Mouse (Mus musculus) limb, embryonic 12.5 days (tissue): Measurements from ENCODE around the gene Adamts9. TPM values are rescaled to one million over a fixed set of nuclear protein-coding genes. Genes with fewer than 3 reads are reported as not detected.
A peak's percentile ranks its signal among the peaks of the same experiment; 100 is the strongest.

Experiments used
- ATAC-seq: fragments of 200-750 bp; cut with Nextera tagmentation; 2 replicates; pipeline ENCODE4 v1.8.0; 2017; ENCODE audit warnings: low read depth, moderate TSS enrichment; ENCODE audit not compliant: insufficient number of reproducible peaks, insufficient read depth, low FRiP score, low TSS enrichment
- H3K27ac ChIP-seq: fragments of 300-500 bp; sonication (generic); 2 replicates; pipeline ENCODE4 v1.5.1; 2016; ENCODE audit warnings: mild to moderate bottlenecking, moderate library complexity
- H3K27me3 ChIP-seq: fragments of 300-500 bp; sonication (generic); 2 replicates; pipeline ENCODE4 v1.6.1; 2016; ENCODE audit warnings: mild to moderate bottlenecking, moderate library complexity
- H3K36me3 ChIP-seq: fragments of 300-500 bp; sonication (generic); 2 replicates; pipeline ENCODE4 v1.6.1; 2016; ENCODE audit warnings: mild to moderate bottlenecking, moderate library complexity
- H3K4me1 ChIP-seq: fragments of 300-500 bp; sonication (generic); replicated peaks from 2 replicates; pipeline ENCODE4 v1.6.1; 2016
- H3K4me2 ChIP-seq: fragments of 300-500 bp; sonication (generic); 2 replicates; pipeline ENCODE4 v1.6.1; 2016; ENCODE audit warnings: mild to moderate bottlenecking, moderate library complexity
- H3K4me3 ChIP-seq: fragments of 300-500 bp; sonication (generic); replicated peaks from 2 replicates; pipeline ENCODE4 v1.5.1; 2016; ENCODE audit warnings: mild to moderate bottlenecking
- H3K9ac ChIP-seq: fragments of 300-500 bp; sonication (generic); replicated peaks from 2 replicates; pipeline ENCODE4 v1.6.1; 2016; ENCODE audit warnings: mild to moderate bottlenecking, moderate library complexity
- H3K9me3 ChIP-seq: fragments of 300-500 bp; sonication (generic); 2 replicates; pipeline ENCODE4 v1.6.1; 2016; ENCODE audit warnings: mild to moderate bottlenecking, moderate library complexity
- WGBS: fragments of 180-500 bp; shearing (Covaris S2); methylation state at CpG from one replicate; pipeline ENCODE4 v1.1.7; 2016; 5-methylcytosine and 5-hydroxymethylcytosine counted together
- polyA plus RNA-seq: library from polyadenylated mRNA; unstranded; fragments of >200 nt; fragmentation: Nextera tagmentation; extraction: Ambion mirVana; gene quantifications from 2 replicates; pipeline ENCODE4 v1.2.1, GENCODE M21; 2016

The Adamts9 gene
- polyA plus RNA-seq, 1 experiment from 2014 or later, result 5.9 TPM

- 78% methylated on average over 6 of the region's 6 CpGs for WGBS
- Histone ChIP-seq H3K4me1 (0 out of 2 replicates have a peak, but pooled peaks cover 3% of the 10 kb centered on the region), H3K27me3 (no peaks in the 10 kb centered on the region), H3K4me2 (no peak overlapping the region), H3K4me3 (no peak overlapping the region), H3K9ac (no peak overlapping the region), H3K36me3 (peaks cover 37% of the 10 kb centered on the region), H3K9me3 (no peaks in the 10 kb centered on the region), H3K27ac (no peak overlapping the region)
- no peak for ATAC-seq
Measured at GRCm38 (mm10) chr6:92803213-92803612, 140.1 kb downstream of the Adamts9 start.

DNA sequence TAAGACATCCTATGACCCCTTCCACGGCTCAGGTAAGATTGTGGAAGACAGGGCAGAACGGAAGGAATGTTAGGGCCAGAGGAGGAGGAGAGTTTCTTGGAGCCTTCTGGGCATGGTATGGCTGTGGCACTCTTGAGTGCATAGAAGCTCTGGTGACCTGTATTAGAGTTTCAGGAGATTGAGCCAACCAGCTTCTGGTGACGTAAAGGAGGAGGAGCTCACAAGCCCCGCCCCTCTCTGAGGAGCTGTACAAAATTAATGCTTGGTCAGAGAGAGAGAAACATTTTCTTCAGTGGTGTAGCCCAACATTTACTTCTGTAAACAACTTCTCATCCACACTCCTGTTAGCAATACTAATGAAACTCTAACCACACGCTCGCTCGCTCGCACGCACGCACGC lies 140.9 kb downstream of the Adamts9 start:
- Histone ChIP-seq H3K9me3 (no peaks in the 10 kb centered on the region), H3K9ac (no peak overlapping the region), H3K4me2 (no peak overlapping the region), H3K4me3 (no peak overlapping the region), H3K27ac (no peak overlapping the region), H3K4me1 (0 out of 2 replicates have a peak, but pooled peaks cover 3% of the 10 kb centered on the region), H3K27me3 (no peaks in the 10 kb centered on the region), H3K36me3 (peaks cover 42% of the 10 kb centered on the region)
- no peak for ATAC-seq
- 90% methylated on average over 11 of the region's 11 CpGs for WGBS

- H3K4me3 ChIP-seq, result no peak overlapping the region
- H3K9me3 ChIP-seq, result no peaks in the 10 kb centered on the region
- H3K36me3 ChIP-seq, result peaks cover 45% of the 10 kb centered on the region
- 87% methylated on average over 2 of the region's 2 CpGs for WGBS
- no peaks in the 10 kb centered on the region for H3K27me3 ChIP-seq
- 0 out of 2 replicates have a peak, but pooled peaks cover 3% of the 10 kb centered on the region for H3K4me1 ChIP-seq
- ATAC-seq, result no peak
- H3K27ac ChIP-seq, result no peak overlapping the region
- no peak overlapping the region for H3K9ac ChIP-seq
- no peak overlapping the region for H3K4me2 ChIP-seq
Measured at GRCm38 (mm10) chr6:92801462-92801861, 141.8 kb downstream of the Adamts9 start.

DNA sequence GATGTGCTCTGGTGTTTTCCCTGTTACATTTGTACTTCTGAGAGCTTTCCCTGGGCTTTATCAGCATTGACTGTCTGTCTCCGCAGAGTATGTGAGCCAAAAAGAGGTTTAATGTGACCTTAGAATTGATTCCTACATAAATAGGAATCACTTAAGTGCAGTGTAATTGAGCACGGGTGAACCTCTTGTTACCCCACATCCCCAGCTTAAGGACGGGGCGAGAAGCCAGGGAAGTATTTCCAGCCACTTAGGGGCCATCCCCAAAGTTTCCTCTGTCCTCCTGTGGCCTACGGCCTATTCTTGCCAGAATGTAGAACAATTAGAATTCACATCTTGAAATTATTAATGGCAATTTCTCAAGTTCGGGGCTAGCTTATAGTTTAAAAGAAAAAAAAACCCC lies 149.5 kb downstream of the Adamts9 start:
- H3K27me3 ChIP-seq, result no peaks in the 10 kb centered on the region
- H3K4me1 ChIP-seq, result no peaks in the 10 kb centered on the region
- no peak overlapping the region for H3K27ac ChIP-seq
- H3K4me3 ChIP-seq, result no peak overlapping the region
- ATAC-seq, result no peak
- H3K9me3 ChIP-seq, result no peaks in the 10 kb centered on the region
- H3K9ac ChIP-seq, result no peak overlapping the region
- H3K4me2 ChIP-seq, result no peak overlapping the region
- H3K36me3 ChIP-seq, result peaks cover 46% of the 10 kb centered on the region; the same call in 1 of the 2 replicates
- WGBS, result 53% methylated on average over 6 of the region's 6 CpGs

- Histone ChIP-seq H3K9me3 (no peaks in the 10 kb centered on the region), H3K36me3 (no peaks in the 10 kb centered on the region; the same call in 1 of the 2 replicates), H3K4me1 (peaks cover 8% of the 10 kb centered on the region; the same call in 1 of the 2 replicates), H3K4me3 (peak overlapping the region; percentile 32), H3K9ac (no peak overlapping the region), H3K27ac (no peak overlapping the region), H3K27me3 (peaks cover 12% of the 10 kb centered on the region), H3K4me2 (peak overlapping the region; percentile 59)
- under 1% methylated on average over 10 of the region's 12 CpGs for WGBS
- peak; percentile 48 for ATAC-seq
Measured at GRCm38 (mm10) chr6:92787376-92787712, 155.9 kb downstream of the Adamts9 start.

DNA sequence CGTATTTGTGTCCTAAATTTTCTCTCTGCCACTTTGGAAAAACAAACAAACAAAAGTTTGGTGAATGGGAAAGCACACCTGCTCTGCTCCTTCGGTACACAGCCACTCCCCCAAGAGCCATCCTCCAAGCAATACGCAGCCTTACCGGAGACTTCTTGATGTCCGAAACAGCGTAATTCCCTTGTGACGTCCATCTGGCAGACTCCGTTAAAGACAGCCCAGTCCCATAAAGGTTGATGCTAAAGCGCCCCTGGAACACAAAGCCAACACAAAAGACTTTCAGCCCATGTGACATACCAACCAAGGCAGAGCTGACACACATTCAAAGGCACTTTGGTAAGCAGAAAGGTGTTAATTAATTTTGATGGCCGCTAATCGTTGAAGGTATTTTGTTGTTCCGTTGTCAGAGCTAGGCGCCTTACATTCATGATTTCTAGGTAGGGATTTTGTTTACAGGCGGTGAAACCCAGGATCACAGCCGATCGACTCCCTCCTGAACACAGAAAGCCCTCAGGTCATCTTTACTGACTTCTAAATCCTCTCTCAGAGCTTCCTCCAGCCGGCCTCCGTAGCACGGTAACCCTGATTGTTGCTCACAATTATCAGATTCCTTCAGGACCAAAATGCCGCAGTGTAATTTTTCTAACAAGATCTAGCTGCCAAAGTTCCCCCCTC lies 156.5 kb downstream of the Adamts9 start:
- H3K27me3 ChIP-seq, result peaks cover 12% of the 10 kb centered on the region
- no peaks in the 10 kb centered on the region; the same call in 1 of the 2 replicates for H3K36me3 ChIP-seq
- no peak overlapping the region for H3K27ac ChIP-seq
- WGBS, result 3% methylated on average over 20 of the region's 20 CpGs
- H3K4me1 ChIP-seq, result peaks cover 8% of the 10 kb centered on the region; the same call in 1 of the 2 replicates
- peak overlapping the region; percentile 59 for H3K4me2 ChIP-seq
- ATAC-seq, result no peak; the same call in 1 of the 2 replicates
- no peak overlapping the region; the same call in 1 of the 2 replicates for H3K9ac ChIP-seq
- H3K4me3 ChIP-seq, result peak overlapping the region; percentile 32
- no peaks in the 10 kb centered on the region for H3K9me3 ChIP-seq

DNA sequence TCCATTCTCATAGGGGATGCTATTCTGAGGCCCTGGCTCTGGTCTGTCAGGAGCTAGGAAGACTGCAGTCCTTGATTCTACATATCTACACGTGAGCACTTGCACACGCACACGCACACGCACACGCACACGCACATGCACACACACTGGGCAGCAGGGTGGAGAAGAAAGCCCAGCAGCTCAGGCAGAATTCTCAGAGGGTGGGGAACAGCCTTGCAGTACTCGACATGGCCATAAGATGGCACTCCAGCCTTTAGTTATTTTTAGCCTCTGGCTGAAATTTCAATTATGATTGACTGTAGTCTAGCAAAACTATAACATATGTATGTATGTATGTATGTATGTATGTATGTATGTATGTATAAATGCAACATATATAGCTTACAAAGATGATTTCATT lies 158.5 kb downstream of the Adamts9 start:
- Histone ChIP-seq H3K27me3 (peaks cover 12% of the 10 kb centered on the region), H3K4me2 (no peak overlapping the region), H3K4me1 (peaks cover 8% of the 10 kb centered on the region; the same call in 1 of the 2 replicates), H3K4me3 (no peak overlapping the region), H3K27ac (no peak overlapping the region), H3K36me3 (no peaks in the 10 kb centered on the region; the same call in 1 of the 2 replicates), H3K9ac (no peak overlapping the region), H3K9me3 (no peaks in the 10 kb centered on the region)
- WGBS, result 19% methylated on average over 7 of the region's 7 CpGs
- ATAC-seq, result no peak

DNA sequence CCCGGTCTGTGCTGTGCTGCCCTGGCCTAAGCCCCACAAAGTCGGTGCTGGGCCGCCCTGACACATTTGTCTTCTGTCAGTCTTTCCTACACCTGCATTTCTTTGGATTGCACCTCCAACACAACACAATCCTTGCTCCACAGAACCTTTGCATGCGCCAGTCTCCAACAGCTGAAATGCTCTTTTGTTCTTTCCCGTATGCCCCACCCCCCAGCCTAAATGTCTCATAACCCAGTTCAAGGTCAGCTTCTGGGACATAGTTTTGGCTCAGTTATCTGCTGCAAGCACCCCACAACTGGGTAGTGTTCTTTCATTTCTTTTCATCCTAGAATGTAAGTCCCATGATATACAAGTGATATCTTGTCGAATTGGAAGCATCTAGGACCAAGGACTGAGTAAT lies 161.8 kb downstream of the Adamts9 start:
- Histone ChIP-seq H3K4me3 (no peak overlapping the region), H3K36me3 (no peaks in the 10 kb centered on the region; the same call in 1 of the 2 replicates), H3K4me2 (no peak overlapping the region), H3K9me3 (no peaks in the 10 kb centered on the region), H3K27ac (no peak overlapping the region), H3K4me1 (peaks cover 1% of the 10 kb centered on the region; the same call in 1 of the 2 replicates), H3K9ac (no peak overlapping the region), H3K27me3 (peaks cover 11% of the 10 kb centered on the region)
- ATAC-seq, result no peak
- 87% methylated on average over 6 of the region's 6 CpGs for WGBS

DNA sequence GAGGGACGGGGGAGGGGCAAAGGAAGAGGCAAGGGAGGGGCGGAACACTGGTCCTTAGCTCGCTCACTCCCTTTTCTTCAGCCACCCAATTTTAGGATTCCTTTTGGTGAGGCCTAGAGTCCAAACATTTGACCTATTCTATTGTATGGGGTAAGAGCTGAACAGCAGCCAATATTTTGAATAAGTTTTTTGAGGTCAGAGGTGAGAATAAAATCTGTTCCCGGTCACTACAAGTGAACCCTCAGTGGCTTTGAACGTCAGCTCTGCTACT lies 163.4 kb downstream of the Adamts9 start:
- Histone ChIP-seq H3K9ac (no peak overlapping the region), H3K9me3 (no peaks in the 10 kb centered on the region), H3K27me3 (no peaks in the 10 kb centered on the region), H3K27ac (no peak overlapping the region), H3K36me3 (peaks cover 7% of the 10 kb centered on the region; the same call in 1 of the 2 replicates), H3K4me1 (no peaks in the 10 kb centered on the region), H3K4me3 (no peak overlapping the region), H3K4me2 (no peak overlapping the region)
- no peak for ATAC-seq
- WGBS, result 34% methylated on average over 5 of the region's 5 CpGs

DNA sequence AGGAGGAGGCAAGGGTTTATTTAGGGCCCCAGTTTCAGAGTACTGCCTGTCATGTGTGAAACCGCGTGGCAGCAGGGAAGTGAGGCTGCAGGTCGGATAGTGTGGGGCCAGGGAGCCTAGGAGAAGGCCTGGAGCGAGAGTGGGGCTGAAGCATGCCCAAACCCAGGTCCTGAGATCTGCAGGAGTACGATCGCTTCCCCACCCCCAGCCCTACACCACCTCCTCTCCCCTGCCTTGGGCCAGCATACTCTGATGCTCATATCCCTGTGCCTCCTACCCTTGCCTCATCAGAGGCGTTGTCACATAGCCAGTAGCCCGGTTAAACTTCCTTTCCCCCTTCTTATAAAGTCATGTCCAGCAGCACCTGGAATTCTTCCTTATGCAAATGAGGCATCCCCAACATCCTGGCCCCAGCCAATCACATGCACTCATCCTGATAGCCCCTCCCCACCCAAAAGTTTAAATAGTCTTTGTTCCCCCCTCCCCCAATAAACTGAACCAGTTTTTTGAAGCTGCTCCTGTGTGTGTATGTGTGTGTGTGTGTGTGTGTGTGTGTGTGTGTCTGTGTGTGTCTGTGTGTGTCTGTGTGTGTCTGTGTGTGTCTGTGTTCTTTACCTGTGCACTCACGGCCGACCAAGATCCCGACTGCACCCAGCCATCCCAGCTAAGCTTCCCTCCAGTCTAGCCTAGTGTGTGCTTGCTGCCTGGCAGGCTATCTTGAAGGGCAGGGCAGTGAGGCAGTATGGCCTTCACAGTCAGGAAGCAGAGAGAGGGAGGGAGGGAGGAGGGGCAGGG lies 164.0 kb downstream of the Adamts9 start:
- H3K4me1 ChIP-seq, result no peaks in the 10 kb centered on the region
- no peak overlapping the region for H3K4me2 ChIP-seq
- no peak overlapping the region for H3K4me3 ChIP-seq
- no peak for ATAC-seq
- no peaks in the 10 kb centered on the region for H3K27me3 ChIP-seq
- peaks cover 7% of the 10 kb centered on the region; the same call in 1 of the 2 replicates for H3K36me3 ChIP-seq
- no peak overlapping the region for H3K27ac ChIP-seq
- H3K9me3 ChIP-seq, result no peaks in the 10 kb centered on the region
- 64% methylated on average over 11 of the region's 11 CpGs for whole genome bisulfite sequencing
- H3K9ac ChIP-seq, result no peak overlapping the region

GRCm38 (mm10) chr6:92776356-92776755 lies 166.9 kb downstream of the Adamts9 start:
- Histone ChIP-seq H3K9me3 (no peaks in the 10 kb centered on the region), H3K4me1 (no peaks in the 10 kb centered on the region), H3K27me3 (no peaks in the 10 kb centered on the region), H3K4me2 (no peak overlapping the region), H3K9ac (no peak overlapping the region), H3K4me3 (no peak overlapping the region), H3K36me3 (peaks cover 7% of the 10 kb centered on the region; the same call in 1 of the 2 replicates), H3K27ac (no peak overlapping the region)
- ATAC-seq, result no peak
- 42% methylated on average over 2 of the region's 2 CpGs for WGBS
